Mouse (Mus musculus) R1 (cell line): Measurements from ENCODE around the gene Unk.
"Not testable (repeated sequence)": the region's sequence is repeated elsewhere in the genome, so short reads cannot be mapped to it uniquely, and the experiment has no call there.

Source experiments
- DNase-seq: peaks from one replicate; pipeline ENCODE4 v3.0.0-alpha.2; 2018; ENCODE audit warnings: low read depth, low spot score

Gene Unk

DNA sequence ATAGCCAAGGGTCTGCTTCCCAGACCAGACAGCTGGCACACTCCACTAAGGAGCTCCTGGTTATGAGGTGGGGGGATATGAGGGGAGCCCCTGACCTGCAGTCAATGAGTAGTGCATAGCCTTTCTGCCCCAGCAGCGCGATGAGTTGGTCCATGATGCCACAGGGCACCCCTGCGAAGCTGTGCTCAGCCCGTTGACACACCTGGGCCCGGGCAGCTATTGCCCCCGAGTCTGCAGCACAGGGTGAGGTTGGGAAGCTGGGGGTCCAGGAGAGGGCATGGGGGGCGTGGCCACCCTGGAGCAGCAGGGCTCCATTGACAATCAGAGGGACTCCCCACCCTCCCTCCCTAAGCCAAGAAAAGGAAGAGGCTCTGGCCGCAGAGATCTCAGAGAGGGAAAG, 20.0 kb upstream of the Unk start:
- no peak for DNase-seq

DNA sequence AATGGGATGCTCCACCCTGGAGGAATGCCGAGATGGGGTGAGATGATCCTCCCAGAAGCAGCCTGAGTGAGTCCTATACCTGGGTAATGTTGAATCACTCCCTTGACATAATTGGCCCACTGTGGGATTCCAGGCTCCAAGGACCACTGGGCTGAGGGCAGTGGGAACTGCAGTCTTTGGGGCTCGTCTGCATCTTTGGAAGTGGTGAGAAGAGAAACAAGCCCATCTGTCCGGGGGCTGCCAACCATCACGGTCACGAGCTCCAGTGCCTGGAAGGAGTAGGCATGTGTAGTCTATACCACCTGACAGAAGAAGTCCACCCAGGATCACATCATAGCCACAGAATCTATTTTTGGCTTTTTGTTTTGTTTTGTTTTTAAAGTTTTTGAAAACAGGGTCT, 19.2 kb upstream of the Unk start:
- no peak for DNase-seq

DNA sequence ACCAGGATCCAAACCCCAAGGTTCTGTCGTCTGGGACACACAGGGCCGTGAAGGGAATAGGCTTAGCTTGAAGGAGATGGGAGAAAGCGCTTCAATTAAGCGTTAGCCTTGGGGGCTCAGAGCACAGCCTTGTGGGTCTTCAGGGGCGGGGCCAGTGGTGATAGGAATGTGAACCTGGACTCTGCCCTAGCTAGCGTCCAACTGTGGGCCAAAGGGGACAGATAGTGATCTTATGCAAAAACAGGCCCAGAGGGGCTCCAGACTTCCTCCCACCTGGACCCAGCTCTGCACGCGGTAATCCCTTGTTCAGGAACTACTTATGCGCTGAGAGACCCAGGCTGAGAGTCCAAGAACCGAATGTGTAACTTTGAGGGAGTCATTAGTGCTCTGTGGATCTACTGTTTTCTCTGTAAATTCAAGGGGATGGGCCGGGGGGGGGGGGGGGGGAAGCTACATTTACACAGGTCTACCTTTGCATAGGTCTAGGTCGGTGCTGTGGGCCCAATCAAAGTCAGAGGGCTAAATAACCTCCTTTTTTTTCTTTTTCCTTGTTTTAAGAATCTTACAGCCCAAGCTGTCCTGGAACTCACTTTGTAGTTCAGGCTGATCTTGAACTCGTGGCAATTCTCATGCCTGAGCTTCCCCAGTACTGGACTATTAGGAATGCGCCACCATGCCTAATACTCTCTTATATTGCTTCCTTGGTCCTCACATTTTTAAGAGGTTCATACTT, 18.4 kb upstream of the Unk start:
- DNase-seq = peak; percentile 61

DNA sequence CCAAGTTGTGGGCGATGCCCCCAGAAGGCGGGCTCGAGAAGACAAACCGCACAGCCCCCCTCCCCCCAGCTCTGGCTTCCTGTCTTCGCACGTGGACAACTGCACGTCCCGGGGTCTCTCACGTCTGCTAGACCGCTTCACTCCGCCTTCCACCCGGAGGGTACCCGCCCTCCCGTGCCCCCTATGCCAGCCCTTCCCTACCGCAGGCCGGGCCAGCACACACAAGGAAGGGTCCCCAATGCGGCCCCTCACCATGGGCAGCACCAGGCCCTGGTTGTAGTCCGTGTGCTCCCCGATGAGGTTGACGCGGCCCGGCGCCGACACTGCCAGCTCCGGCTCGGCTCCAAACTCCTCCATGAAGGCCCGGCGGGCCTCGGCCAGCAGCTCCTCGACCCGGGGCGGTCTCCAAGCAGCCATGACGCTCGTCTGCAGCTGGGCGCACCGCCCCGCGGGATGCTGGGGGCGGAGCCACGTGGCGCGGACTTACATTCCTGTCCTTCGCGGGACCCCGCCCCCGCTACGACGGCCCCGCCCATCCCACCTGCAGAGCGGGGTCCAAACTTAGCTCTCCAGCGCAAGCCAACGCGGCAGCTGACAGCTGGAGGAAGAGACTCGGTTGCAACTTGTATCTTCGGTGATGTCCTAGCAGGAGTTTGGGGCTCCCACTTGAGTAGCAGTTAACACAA, 17.7 kb upstream of the Unk start, which contains the start of gene Galk1:
Gene Galk1, minus strand, starts transcription at position 458 of the 686 bp plus-strand sequence.
- DNase-seq = peak; percentile 95

DNA sequence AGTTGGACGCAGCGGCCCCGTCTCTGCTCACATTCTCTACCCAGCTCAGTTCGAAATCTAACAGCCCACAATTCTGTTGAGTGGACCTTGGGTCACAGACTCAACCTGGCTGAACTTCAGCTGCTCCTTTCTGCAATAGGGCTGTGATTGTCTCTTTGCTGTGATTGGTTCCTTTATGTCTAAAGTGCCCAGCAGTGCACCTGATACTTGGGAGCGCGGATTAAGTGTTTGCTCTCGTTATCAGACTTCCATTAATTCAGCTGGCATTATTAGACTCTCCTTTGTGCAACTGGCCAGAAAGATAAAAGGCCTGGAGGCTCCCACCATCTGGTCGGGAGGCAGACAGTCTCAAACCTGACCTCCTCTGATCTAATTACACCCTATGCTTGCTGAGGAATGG, 15.3 kb upstream of the Unk start:
- no peak for DNase-seq

DNA sequence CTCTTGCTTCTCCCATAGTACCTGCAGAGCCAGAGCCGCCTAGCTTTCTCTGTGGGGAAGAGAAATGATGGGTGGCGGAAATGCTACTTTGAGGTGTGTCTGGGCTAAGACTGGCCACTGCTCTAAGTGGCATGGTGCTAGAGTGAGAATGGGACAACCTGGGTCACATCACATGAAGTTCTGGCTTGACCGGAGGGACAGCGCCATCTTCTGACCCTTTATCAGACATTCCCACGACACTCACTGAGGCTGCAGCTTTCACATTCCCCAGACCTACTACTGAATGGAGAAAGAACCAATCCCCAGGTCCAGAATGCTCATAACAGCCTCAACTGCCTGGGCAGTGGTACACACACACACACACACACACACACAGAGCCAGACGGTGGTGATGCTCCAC, 12.0 kb upstream of the Unk start:
- peak; percentile 92 for DNase-seq

DNA sequence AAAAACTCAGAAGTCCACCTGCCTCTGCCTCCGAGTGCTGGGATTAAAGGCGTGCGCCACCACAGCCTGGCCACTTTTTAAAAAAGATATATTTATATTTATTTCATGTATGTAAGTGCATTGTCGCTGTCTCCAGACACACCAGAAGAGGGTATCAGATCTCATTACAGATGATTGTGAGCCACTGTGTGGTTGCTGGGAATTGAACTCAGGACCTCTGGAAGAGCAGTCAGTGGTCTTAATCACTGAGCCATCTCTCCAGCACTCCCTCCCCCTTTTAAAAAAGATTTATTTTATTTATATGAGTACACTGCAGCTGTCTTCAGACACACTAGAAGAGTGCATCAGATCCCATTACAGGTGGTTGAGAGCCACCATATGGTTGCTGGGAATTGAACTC, 11.3 kb upstream of the Unk start:
- not testable (repeated sequence) for DNase-seq

DNA sequence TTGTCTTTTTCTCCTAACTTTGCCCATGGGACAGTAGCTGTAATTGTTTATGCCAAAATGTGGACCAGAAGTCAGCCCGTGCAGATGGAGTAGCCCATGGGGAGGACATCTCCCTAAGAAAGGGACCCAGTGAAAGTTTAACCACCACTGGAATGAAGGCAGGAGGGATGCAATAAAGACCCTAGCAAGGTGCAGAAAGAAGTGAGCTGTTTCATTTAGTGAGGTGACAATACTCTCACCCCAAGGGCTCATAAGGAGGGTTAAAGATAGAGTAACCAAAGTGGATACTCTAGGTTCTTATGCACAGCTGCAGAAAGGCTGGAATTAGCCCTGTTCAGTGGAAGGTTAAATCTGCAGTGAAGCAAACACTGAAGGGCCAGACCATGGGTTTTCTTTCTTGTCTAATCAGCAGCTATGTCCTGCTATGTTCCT, 10.7 kb upstream of the Unk start:
- DNase-seq = no peak

DNA sequence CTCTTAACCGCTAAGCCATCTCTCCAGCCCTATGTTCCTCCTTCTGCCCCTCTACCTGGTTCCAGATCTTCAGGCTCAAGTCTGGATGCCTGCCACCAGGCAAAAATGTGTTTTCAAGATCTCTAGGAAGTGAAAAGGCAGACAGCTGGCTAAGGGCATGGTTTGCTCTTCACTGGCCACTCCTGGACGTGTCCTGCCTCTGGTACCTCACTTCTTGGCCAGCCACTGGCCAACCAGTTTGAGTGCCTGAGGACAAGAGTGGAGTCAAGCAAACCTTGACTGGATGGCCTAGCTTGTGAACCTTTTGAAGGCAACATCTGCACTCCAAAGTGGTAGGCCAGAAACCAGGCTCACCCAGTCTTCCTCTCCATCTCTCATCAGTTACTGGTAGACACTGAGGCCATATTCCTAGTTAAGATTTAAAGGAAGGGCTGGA, 10.1 kb upstream of the Unk start:
- DNase-seq = no peak

DNA sequence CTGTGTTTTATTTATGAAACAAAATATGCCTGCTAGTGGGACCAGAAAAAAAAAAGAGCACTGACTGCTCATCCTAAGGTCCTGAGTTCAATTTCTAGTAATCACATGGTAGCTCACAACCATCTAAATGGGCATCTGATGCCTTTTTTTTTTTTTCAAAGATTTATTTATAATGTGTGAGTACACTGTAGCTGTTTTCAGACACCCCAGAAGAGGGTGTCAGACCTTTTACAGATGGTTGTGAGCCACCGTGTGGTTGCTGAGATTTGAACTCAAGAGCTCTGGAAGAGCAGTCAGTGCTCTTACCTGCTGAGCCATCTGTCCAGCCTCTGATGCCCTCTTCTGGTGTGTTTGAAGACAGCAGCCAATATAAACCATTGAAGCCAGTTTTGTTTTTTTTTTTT, 9.6 kb upstream of the Unk start:
- peak; percentile 57 for DNase-seq

DNA sequence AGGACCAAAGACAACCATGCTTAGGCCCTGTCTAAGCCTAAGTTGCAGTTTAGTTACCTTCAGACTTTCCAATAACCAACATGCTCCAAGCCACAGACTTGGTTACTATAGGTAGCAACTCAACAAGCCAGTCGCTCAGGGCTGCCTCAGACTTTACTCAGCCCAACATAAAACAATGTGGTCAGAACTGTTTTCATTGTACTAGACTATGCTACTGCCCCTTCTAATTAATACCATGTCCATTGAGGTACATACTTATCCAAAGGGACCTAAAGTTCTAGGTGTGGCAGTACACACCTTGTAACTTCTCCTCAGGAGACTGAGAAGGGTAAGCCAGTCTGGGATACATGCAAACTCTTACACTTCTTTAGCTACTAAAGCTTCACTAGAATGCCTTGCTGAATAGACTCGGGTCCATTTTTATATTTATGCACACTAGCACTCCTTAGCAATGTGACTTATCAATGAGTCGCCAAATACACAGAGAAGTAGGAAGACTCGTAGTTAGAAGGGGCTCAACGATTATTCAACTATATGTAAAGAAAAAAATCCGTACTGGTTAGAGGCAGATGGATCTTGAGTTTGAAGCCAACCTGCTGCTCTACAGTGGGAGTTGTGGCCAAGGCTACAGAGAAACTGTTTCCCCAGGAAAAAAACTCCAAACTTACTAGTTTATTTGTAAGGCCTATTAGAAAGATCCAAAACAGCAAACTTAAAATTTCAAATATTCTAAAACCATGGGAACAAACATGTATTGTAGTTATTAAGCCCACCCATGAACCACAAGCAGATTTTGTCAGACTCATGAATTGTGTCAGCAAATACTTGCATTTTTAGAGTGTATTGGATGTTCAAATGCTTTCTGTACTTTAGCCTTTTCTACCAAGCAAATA, 8.5 kb upstream of the Unk start:
- DNase-seq = no peak

DNA sequence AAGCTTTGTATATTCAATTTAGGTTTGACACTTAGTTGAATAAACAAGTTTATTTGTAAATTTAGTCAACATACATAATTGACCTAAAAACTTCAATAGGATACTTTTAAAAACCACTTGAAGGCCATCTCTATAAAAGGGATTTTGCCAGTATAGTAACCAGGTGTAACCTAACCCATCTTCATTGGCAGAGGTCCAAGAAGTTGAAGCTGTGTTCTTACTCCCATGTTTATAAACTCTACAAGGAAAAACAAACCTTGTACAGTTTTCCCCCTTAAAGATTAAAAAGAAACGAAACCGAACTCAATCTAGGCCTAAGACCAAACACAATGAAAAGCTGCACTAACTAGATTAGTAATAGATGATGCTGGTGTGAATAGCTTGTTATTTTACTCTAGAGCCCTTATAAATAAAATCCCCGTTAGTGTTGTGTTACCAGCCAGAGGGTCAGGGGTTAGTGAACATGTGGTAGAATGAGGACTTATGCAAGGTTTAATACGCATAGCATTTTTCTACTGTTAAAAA, 7.8 kb upstream of the Unk start:
- no peak for DNase-seq

DNA sequence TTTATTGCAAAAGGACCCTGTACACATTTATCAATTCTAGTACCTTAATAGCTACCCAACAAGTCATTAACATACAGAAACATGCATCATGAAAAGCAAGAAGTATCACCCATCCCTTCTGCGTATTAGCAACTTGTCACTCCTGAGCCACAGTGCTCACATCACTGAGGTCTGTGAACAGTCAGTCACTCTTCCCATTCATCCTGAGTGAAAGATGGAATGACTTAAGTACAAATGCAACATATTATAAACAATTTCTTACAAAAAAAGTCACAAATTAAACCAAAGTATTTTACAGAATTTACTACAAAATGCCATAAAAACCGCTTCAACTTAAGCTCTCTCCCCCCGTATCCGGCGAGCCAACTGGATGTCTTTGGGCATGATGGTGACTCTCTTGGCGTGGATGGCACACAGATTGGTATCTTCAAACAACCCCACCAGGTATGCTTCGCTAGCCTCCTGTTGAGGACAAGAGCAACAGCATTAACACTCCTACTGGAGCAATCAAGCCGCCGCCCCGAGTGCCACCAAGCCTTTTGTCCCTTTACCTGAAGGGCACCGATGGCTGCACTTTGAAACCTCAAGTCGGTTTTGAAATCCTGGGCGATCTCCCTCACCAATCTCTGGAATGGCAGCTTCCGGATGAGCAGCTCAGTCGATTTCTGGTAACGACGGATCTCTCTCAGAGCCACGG, 6.9 kb upstream of the Unk start:
- DNase-seq = not testable (repeated sequence)

DNA sequence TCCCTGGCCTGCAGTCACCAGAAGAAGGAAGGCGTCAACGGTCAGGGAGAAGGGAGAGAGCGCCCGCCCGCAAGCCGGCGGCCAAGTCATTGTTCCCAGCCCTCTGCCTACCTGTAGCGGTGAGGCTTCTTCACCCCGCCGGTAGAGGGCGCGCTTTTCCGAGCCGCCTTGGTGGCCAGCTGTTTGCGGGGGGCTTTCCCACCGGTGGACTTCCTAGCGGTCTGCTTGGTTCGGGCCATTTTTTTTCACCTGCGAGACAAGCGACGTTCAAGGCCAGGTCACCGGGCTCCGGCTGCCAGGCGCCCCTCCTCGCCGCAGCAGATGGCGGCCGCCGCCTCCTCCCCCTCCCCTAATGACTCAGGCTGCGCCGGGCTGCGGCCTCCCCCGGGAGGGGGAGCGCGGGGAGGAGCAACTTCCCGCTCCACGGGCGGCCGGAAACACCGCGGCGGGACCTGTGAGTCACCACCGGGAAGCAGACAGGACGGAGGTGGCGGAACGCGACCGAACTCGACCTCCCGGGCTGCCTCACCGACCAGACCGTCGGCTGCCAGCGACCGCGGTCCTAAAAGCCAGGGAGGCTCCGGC, 6.3 kb upstream of the Unk start:
- peak; percentile 81 for DNase-seq

DNA sequence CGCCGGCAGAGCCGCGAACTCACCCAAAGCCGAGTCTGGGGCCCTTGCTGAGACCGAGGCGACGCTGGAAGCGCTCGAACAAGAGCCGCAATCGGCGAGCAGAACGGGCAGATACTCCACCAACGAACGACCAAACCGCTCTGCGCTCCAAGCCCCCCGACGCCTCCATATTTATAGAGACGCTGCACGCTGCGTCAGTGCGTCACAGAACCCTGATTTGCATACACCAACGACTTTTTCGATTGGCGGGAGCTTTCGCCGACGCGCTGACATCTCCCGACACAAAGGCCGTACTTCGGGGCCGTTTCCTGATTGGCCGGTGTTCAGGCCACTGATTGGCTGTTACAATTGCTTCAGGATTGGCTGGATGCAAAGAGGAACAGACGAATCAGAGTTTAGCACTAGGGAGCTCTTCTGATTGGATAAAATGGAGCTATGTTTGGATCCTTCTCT, 5.7 kb upstream of the Unk start:
- DNase-seq = peak; percentile 100

DNA sequence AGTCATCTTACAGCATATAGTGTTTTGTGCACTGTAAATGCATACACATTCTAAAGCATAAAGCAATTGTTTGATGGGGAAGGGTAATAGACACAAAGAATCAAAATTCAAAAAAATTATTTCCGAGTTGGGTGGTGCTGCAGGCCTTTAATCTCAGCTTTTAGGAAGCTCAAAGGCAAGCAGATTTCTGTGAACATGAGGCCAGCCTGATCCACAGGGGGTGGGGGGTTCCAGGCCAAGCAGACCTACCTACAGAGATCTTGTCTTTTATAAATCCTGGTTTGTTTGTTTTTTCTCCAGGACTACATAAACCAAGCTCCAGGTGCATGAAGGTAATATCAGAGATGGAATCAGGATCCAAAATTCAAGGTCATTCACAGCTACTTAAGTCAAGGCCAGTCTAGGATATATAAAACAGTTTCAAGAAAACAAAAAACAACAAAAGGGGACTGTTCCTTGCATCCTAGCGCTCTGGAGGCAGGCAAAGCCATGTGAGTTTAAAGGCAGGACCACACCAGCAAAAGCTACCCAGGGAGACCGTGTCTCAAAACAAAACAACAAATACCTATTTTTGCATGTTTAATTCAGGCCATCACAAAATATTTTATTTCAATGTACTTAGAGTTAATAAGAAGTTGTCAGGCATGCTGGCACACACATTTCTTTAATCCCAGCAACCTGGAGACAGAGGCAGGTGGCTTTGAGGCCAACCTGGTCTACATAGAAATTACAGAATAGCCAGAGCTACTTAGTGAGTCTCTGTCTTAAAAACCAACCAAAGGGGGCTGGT, 4.9 kb upstream of the Unk start:
- no peak for DNase-seq

DNA sequence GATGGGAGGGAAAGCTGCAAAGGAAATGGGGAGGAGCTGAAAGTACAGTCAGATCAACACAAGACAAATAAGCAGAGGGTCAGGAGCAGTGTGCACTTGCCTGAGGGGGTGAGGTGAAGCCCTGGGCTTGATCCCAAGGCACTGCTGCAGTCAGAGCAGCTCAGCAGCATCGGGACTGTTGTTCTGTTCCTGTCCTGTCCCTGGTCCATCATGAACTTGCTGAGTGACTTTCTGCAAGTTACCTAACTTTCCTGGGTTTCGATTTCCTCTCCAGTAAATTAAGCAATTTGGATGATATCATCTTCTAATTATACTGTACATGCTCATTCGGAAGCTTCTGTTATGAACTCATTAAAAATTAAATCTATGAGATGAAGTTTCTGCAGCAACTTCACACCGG, 2.4 kb upstream of the Unk start, which contains the start of gene H3f3b:
Gene H3f3b, minus strand, starts transcription at position 207 of the 400 bp plus-strand sequence.
- no peak for DNase-seq

DNA sequence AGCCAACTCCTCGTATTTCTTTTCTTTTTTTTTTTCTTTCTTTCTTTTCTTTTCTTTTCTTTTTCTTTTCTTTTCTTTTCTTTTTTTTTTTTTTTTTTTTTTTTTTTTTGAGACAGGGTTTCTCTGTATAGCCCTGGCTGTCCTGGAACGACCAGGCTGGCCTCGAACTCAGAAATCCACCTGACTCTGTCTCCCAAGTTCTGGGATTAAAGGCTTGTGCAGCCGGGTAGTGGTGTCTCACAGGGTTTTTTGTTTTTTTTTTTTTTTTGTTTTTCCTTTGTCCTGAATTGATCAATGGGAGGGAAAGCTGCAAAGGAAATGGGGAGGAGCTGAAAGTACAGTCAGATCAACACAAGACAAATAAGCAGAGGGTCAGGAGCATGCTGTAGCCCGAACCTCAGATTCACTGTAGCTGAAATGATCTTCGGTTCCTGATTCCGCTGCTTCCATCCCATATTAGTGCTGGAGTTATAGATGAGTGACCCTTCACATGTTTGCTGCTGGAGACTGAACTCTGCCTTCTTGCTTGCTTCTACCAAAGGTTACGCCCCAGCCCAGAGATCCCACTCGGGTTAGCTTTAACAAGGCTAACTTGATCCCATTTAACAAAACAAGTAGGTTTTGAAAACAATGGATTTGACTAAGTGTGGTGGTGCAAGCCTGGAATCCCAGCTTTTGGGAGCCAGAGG, 1.8 kb upstream of the Unk start:
- peak; percentile 62 for DNase-seq
